ENCODE assay signal across 8 mouse cellular contexts in genomic region chr3:27153191-27153671, GRCm38 (mm10). TPM values are rescaled to one million over a fixed set of nuclear protein-coding genes. Genes with fewer than 3 reads are reported as not detected.
DNase-seq lines count a peak whose midpoint lies in the region; ATAC-seq and TF ChIP-seq lines count a peak whose summit lies in the region.

No protein-coding gene starts in this region.

- peak overlapping the region; percentile 81 to 98 for H3K4me3 ChIP-seq in heart, embryonic 14.5 days (ENCODE audit: control insufficient read depth in 1 of 2, insufficient read depth in 1 of 2, low read depth in 1 of 2, low read length in 2 of 2)
- H3K4me3 ChIP-seq in MEL (ENCODE audit: control insufficient read depth in 1 of 2, insufficient read depth in 1 of 2, low read depth in 2 of 2, low read length in 2 of 2), result peak overlapping the region; percentile 75 to 91
- H3K4me3 ChIP-seq in forebrain, embryonic 10.5 days, result peak overlapping the region; percentile 85
- peak overlapping the region; percentile 95 for H3K4me3 ChIP-seq in kidney, embryonic 16.5 days (ENCODE audit: low read length)

- peak overlapping the region; percentile 76 for H3K4me2 ChIP-seq in heart, embryonic 14.5 days (ENCODE audit: low read length)
- peak overlapping the region; percentile 56 for H3K4me2 ChIP-seq in kidney, embryonic 16.5 days (replicated peaks; ENCODE audit: low read depth, low read length)

- no peaks in the 10 kb centered on the region for H3K27me3 ChIP-seq in heart, embryonic 14.5 days (ENCODE audit: control insufficient read depth, insufficient read depth, low read length)
- no peaks in the 10 kb centered on the region for H3K27me3 ChIP-seq in MEL (ENCODE audit: control insufficient read depth in 1 of 2, insufficient read depth in 2 of 2, low read length in 2 of 2)
- H3K27me3 ChIP-seq in forebrain, embryonic 10.5 days (ENCODE audit: poor library complexity, severe bottlenecking), result no peaks in the 10 kb centered on the region
- no peaks in the 10 kb centered on the region for H3K27me3 ChIP-seq in kidney, embryonic 16.5 days (ENCODE audit: insufficient read depth, low read length)

- H3K79me2 ChIP-seq in MEL (ENCODE audit: control insufficient read depth, insufficient read depth, low read length, poor library complexity), result peaks cover 23% of the 10 kb centered on the region

- H3K9ac ChIP-seq in heart, embryonic 14.5 days (ENCODE audit: low read length), result peak overlapping the region; percentile 92
- H3K9ac ChIP-seq in MEL (ENCODE audit: control insufficient read depth, low read depth, low read length, poor library complexity, severe bottlenecking), result peak overlapping the region; percentile 96
- H3K9ac ChIP-seq in kidney, embryonic 16.5 days (replicated peaks; ENCODE audit: low read length), result peak overlapping the region; percentile 92

- TF ChIP-seq CTCF in MEL (IDR thresholded peaks at IDR 0.05 in 2 of 3, conservative IDR thresholded peaks at IDR 0.05 in 1 of 3; ENCODE audit: control insufficient read depth in 1 of 3, insufficient read depth in 1 of 3, low read depth in 2 of 3, low read length in 3 of 3, poor library complexity in 1 of 3, severe bottlenecking in 1 of 3), result peak in 2 of 3 experiments; percentile 6 to 10; a peak in 1 of 6 replicates

- no peak for TF ChIP-seq POLR2A in MEL (IDR thresholded peaks at IDR 0.05; ENCODE audit: control insufficient read depth in 1 of 2, insufficient read depth in 1 of 2, low read depth in 1 of 2, low read length in 2 of 2, poor library complexity in 1 of 2)

- peak overlapping the region; percentile 81 to 83 for H3K27ac ChIP-seq in heart, embryonic 14.5 days (replicated peaks in 1 of 2; ENCODE audit: control insufficient read depth in 1 of 2, insufficient read depth in 1 of 2, low read depth in 2 of 2, low read length in 2 of 2)
- peak overlapping the region; percentile 61 for H3K27ac ChIP-seq in MEL (ENCODE audit: control insufficient read depth, low read depth, low read length)
- peak overlapping the region; percentile 97 for H3K27ac ChIP-seq in forebrain, embryonic 10.5 days
- H3K27ac ChIP-seq in kidney, embryonic 16.5 days (ENCODE audit: low read length), result peak overlapping the region; percentile 84

- H3K4me1 ChIP-seq in heart, embryonic 14.5 days (ENCODE audit: control insufficient read depth in 2 of 2, insufficient read depth in 2 of 2, low read length in 2 of 2), result peaks cover 7 to 34% of the 10 kb centered on the region in 2 experiments; a peak in 3 of 4 replicates
- H3K4me1 ChIP-seq in MEL (ENCODE audit: control insufficient read depth in 1 of 2, insufficient read depth in 2 of 2, low read length in 2 of 2), result peaks cover 9 to 21% of the 10 kb centered on the region in 2 experiments
- peaks cover 39% of the 10 kb centered on the region for H3K4me1 ChIP-seq in forebrain, embryonic 10.5 days
- H3K4me1 ChIP-seq in kidney, embryonic 16.5 days (ENCODE audit: insufficient read depth, low read length), result peaks cover 25% of the 10 kb centered on the region

- TF ChIP-seq EP300 in MEL (IDR thresholded peaks at IDR 0.05; ENCODE audit: low read depth in 1 of 2, low read length in 2 of 2), result peak; percentile 26 to 55; a peak in 1 of 4 replicates

- peaks cover 19% of the 10 kb centered on the region for H3K36me3 ChIP-seq in heart, embryonic 14.5 days (ENCODE audit: control insufficient read depth, insufficient read depth, low read length)
- H3K36me3 ChIP-seq in MEL (ENCODE audit: control insufficient read depth in 1 of 2, insufficient read depth in 2 of 2, low read length in 2 of 2), result peaks cover 12 to 27% of the 10 kb centered on the region in 2 experiments
- H3K36me3 ChIP-seq in forebrain, embryonic 10.5 days (replicated peaks), result peaks cover 36% of the 10 kb centered on the region
- peaks cover 10% of the 10 kb centered on the region for H3K36me3 ChIP-seq in kidney, embryonic 16.5 days (ENCODE audit: insufficient read depth, low read length)

- under 1% methylated on average over 28 of the region's 31 CpGs for WGBS in heart, embryonic 14.5 days
- WGBS in forebrain, embryonic 10.5 days, result under 1% methylated on average over 31 of the region's 31 CpGs
- WGBS in kidney, embryonic 16.5 days, result under 1% methylated on average over 31 of the region's 31 CpGs

- intact Hi-C loops in heart, postnatal 25 days (cut with DNase I), result no loop called here

- no peak for DNase-seq in heart, postnatal 25 days (ENCODE audit: low spot score)
- peak; percentile 84 for DNase-seq in MEL (ENCODE audit: low read depth, low spot score)
- DNase-seq in forebrain, embryonic 10.5 days (ENCODE audit: extremely low spot score, low spot score), result no peak
- peak; percentile 47 to 65 for DNase-seq in thymus, postnatal 36 days
- DNase-seq in cerebellum, adult 11 months, result no peak

- no peak for TF ChIP-seq RAD21 in MEL (IDR thresholded peaks at IDR 0.05; ENCODE audit: low read depth, low read length)

- H3K9me3 ChIP-seq in heart, embryonic 14.5 days (ENCODE audit: control insufficient read depth, low read length), result no peaks in the 10 kb centered on the region
- H3K9me3 ChIP-seq in MEL (replicated peaks; ENCODE audit: insufficient read depth, low read length), result no peaks in the 10 kb centered on the region
- no peaks in the 10 kb centered on the region for H3K9me3 ChIP-seq in forebrain, embryonic 10.5 days
- no peaks in the 10 kb centered on the region for H3K9me3 ChIP-seq in kidney, embryonic 16.5 days (ENCODE audit: low read length)

- peak; percentile 20; the same call in 1 of the 2 replicates for ATAC-seq in heart, embryonic 14.5 days (ENCODE audit: insufficient number of reproducible peaks, insufficient read depth, low FRiP score, low read depth)
- ATAC-seq in kidney, embryonic 16.5 days (ENCODE audit: low FRiP score, low TSS enrichment), result peak; percentile 66
- peak; percentile 44 for ATAC-seq in megakaryocyte-erythroid progenitor cell, adult 5-6 weeks (replicated peaks; ENCODE audit: low FRiP score, low TSS enrichment, poor library complexity, severe bottlenecking)

TF ChIP-seq in MEL, 35 proteins besides CTCF, POLR2A, EP300 and RAD21:
- TF ChIP-seq SIN3A (IDR thresholded peaks at IDR 0.05; ENCODE audit: low read length) (peak; percentile 82), MYC (IDR thresholded peaks at IDR 0.05; ENCODE audit: low read depth, low read length) (no peak), ETS1 (IDR thresholded peaks at IDR 0.05; ENCODE audit: low read depth, low read length) (peak; percentile 66), TCF12 (IDR thresholded peaks at IDR 0.05; ENCODE audit: low read depth, low read length) (0 out of 2 replicates have a peak, but pooled peaks have one; percentile 16), MXI1 (IDR thresholded peaks at IDR 0.05; ENCODE audit: low read depth, low read length) (peak; percentile 12; the same call in 1 of the 2 replicates), RCOR1 (IDR thresholded peaks at IDR 0.05; ENCODE audit: low read depth, low read length) (peak; percentile 53; the same call in 1 of the 2 replicates), CHD2 (IDR thresholded peaks at IDR 0.05; ENCODE audit: low read length) (no peak)

RNA-seq across cellular contexts. Expression of gene Ect2, which starts 0.4 kb away (rescaled TPM):
- polyA plus RNA-seq in heart, embryonic 14.5 days (2014; fragmentation: Nextera tagmentation; extraction: Ambion mirVana), result 43.7 and 52.3 TPM in 2 replicates
- total RNA-seq in heart, postnatal 25 days (2021), result 1 to 10 TPM in 1 of 2 experiments, under 1 TPM in 1; 0.60 to 1.1 TPM
- 22.6 and 29.9 TPM in 2 replicates for total RNA-seq in MEL (2012; rRNA removed)
- 10 to 100 TPM; 31.5 to 48.5 TPM for polyA plus RNA-seq in MEL (2012; ENCODE audit: insufficient read depth in 1 of 2, insufficient read length in 2 of 2, low read depth in 1 of 2, low replicate concordance in 2 of 2, missing spikeins in 1 of 2)
- polyA plus RNA-seq in forebrain, embryonic 10.5 days (2016; fragmentation: Nextera tagmentation; extraction: Ambion mirVana), result 110 and 121 TPM in 2 replicates
- 58.9 and 63.9 TPM in 2 replicates for polyA plus RNA-seq in kidney, embryonic 16.5 days (2015; fragmentation: Nextera tagmentation; extraction: Ambion mirVana)
- total RNA-seq in megakaryocyte-erythroid progenitor cell, adult 5-6 weeks (2014; fragmentation: Nextera tagmentation), result 40.0 and 42.6 TPM in 2 replicates
- 39.2 and 42.0 TPM in 2 replicates for total RNA-seq in megakaryocyte-erythroid progenitor cell, adult 5-6 weeks (2017)

RNA-seq across cellular contexts. Expression of gene Nceh1, which starts 29.5 kb away (rescaled TPM):
- polyA plus RNA-seq in heart, embryonic 14.5 days (2014; fragmentation: Nextera tagmentation; extraction: Ambion mirVana), result 18.1 and 21.3 TPM in 2 replicates
- 100 to 1,000 TPM; 172 to 189 TPM for total RNA-seq in heart, postnatal 25 days (2021)
- total RNA-seq in MEL (2012; rRNA removed), result 8.2 and 9.7 TPM in 2 replicates
- 1 to 10 TPM in 1 of 2 experiments, not detected in 1; 9.3 TPM for polyA plus RNA-seq in MEL (2012; ENCODE audit: insufficient read depth in 1 of 2, insufficient read length in 2 of 2, low read depth in 1 of 2, low replicate concordance in 2 of 2, missing spikeins in 1 of 2)
- 5.0 and 5.6 TPM in 2 replicates for polyA plus RNA-seq in forebrain, embryonic 10.5 days (2016; fragmentation: Nextera tagmentation; extraction: Ambion mirVana)
- polyA plus RNA-seq in kidney, embryonic 16.5 days (2015; fragmentation: Nextera tagmentation; extraction: Ambion mirVana), result 25.3 and 26.6 TPM in 2 replicates
- total RNA-seq in megakaryocyte-erythroid progenitor cell, adult 5-6 weeks (2014; fragmentation: Nextera tagmentation), result 4.3 and 8.4 TPM in 2 replicates
- 6.4 and 16.3 TPM in 2 replicates for total RNA-seq in megakaryocyte-erythroid progenitor cell, adult 5-6 weeks (2017)

Comparison
In these comparisons a context has a peak if more than half of its experiments do, and no peak if none do; other contexts are left out.
1. DNase-seq: peak in MEL (single experiment) and thymus, postnatal 36 days (2 of 2); none in heart, postnatal 25 days (single experiment), forebrain, embryonic 10.5 days (single experiment) and cerebellum, adult 11 months (single experiment).
2. Peak in every context shown above with its lines, with median percentiles within 50 percentile points of each other: ATAC-seq, H3K27ac ChIP-seq, H3K4me3 ChIP-seq and H3K9ac ChIP-seq.